ENCODE assay signal across 32 mouse cellular contexts in the genomic region with DNA sequence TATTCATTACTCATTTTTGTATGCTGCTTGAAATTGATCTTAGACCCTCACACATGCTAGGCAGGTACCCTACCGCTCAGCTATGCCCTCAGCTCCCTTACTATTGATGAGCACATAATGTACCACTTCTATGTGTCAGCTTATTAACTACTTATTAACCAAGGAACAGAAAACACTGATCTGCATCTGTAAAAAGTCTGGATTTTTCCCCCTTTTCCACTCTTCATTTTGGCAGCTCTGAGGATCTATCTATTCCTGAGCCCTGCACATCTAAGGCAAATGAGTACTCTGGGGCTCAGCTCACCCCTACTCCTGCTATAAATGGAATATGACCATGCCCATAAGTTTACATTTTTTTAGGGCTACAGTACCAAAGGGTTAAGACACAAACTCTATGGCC.
"Had no signal": no experiment of that assay in that cellular context is flagged by ENCODE, and none has a peak within 500 bp of the region (broad histone marks: within the 10 kb centered on the region; RNA-seq: fewer than 3 reads in every experiment).

No protein-coding gene starts in this region.

- H3K4me2 ChIP-seq: limb, embryonic 12.5 days; limb, embryonic 13.5 days; limb, embryonic 15.5 days; liver, embryonic 11.5 days; liver, embryonic 12.5 days; liver, embryonic 13.5 days; liver, embryonic 15.5 days; lung, embryonic 14.5 days; lung, embryonic 15.5 days; midbrain, embryonic 11.5 days; midbrain, embryonic 12.5 days; midbrain, embryonic 13.5 days; midbrain, embryonic 15.5 days; neural tube, embryonic 12.5 days had no signal

- H3K9ac ChIP-seq: limb, embryonic 12.5 days; limb, embryonic 13.5 days; limb, embryonic 15.5 days; liver, embryonic 12.5 days; liver, embryonic 13.5 days; liver, embryonic 14.5 days; liver, embryonic 15.5 days; liver, postnatal 0 days; lung, embryonic 14.5 days; lung, embryonic 15.5 days; midbrain, embryonic 12.5 days; midbrain, embryonic 13.5 days; midbrain, embryonic 15.5 days; neural tube, embryonic 12.5 days had no signal

- H3K27ac ChIP-seq: limb, embryonic 10.5 days; limb, embryonic 12.5 days; limb, embryonic 13.5 days; limb, embryonic 15.5 days; liver, embryonic 12.5 days; liver, embryonic 13.5 days; liver, embryonic 14.5 days; liver, embryonic 15.5 days; lung, embryonic 15.5 days; macrophage; midbrain, embryonic 10.5 days; midbrain, embryonic 12.5 days; midbrain, embryonic 13.5 days; midbrain, embryonic 15.5 days; neural tube, embryonic 12.5 days had no signal

- ATAC-seq: liver, embryonic 12.5 days; liver, postnatal 0 days; lung, postnatal 0 days; midbrain, embryonic 13.5 days; midbrain, embryonic 15.5 days; midbrain, embryonic 16.5 days had no signal

- H3K4me3 ChIP-seq: limb, embryonic 10.5 days; limb, embryonic 12.5 days; limb, embryonic 13.5 days; limb, embryonic 15.5 days; liver, embryonic 12.5 days; liver, embryonic 13.5 days; liver, embryonic 15.5 days; lung, embryonic 15.5 days; megakaryocyte, embryonic 14.5 days; midbrain, embryonic 10.5 days; midbrain, embryonic 12.5 days; midbrain, embryonic 13.5 days; midbrain, embryonic 15.5 days; myocyte; neural tube, embryonic 12.5 days had no signal

- H3K9me3 ChIP-seq: limb, embryonic 10.5 days; limb, embryonic 12.5 days; limb, embryonic 13.5 days; limb, embryonic 15.5 days; liver, embryonic 12.5 days; liver, embryonic 13.5 days; liver, embryonic 15.5 days; lung, embryonic 15.5 days; megakaryocyte, embryonic 14.5 days; midbrain, embryonic 10.5 days; midbrain, embryonic 12.5 days; midbrain, embryonic 13.5 days; midbrain, embryonic 15.5 days; neural tube, embryonic 12.5 days had no signal

- H3K4me1 ChIP-seq: limb, embryonic 10.5 days; limb, embryonic 12.5 days; limb, embryonic 13.5 days; limb, embryonic 15.5 days; lung, embryonic 15.5 days; midbrain, embryonic 10.5 days; midbrain, embryonic 12.5 days; midbrain, embryonic 13.5 days; midbrain, embryonic 15.5 days; neural tube, embryonic 12.5 days had no signal

- DNase-seq: left cerebral cortex, postnatal 4 days; liver; liver, embryonic 13.5 days; liver, postnatal 0 days; lung, adult 18-20 months; lung, adult 2 months; lung, embryonic 14.5 days; lung, postnatal 10 days; lung, postnatal 14 days; lung, postnatal 36 days; lung, postnatal 4 days; midbrain, embryonic 14.5 days had no signal

- H3K27me3 ChIP-seq: limb, embryonic 12.5 days; limb, embryonic 13.5 days; limb, embryonic 15.5 days; liver, embryonic 12.5 days; liver, embryonic 13.5 days; liver, embryonic 15.5 days; lung, embryonic 15.5 days; megakaryocyte, embryonic 14.5 days; midbrain, embryonic 12.5 days; midbrain, embryonic 13.5 days; midbrain, embryonic 15.5 days; neural tube, embryonic 12.5 days had no signal
